Mouse (Mus musculus) forebrain, embryonic 14.5 days (tissue): ENCODE results near the gene Adcy9. TPM values are rescaled to one million over a fixed set of nuclear protein-coding genes. Genes with fewer than 3 reads are reported as not detected.
A peak's percentile ranks its signal among the peaks of the same experiment; 100 is the strongest.
"Not testable (repeated sequence)": the region's sequence is repeated elsewhere in the genome, so short reads cannot be mapped to it uniquely, and the experiment has no call there.

Experiments used
- ATAC-seq: fragments of 200-750 bp; cut with Nextera tagmentation; 2 replicates; pipeline ENCODE4 v1.8.0; 2017; ENCODE audit warnings: mild to moderate bottlenecking, moderate library complexity
- DNase-seq: peaks from one replicate; pipeline ENCODE4 v3.0.0-alpha.2; 2015; ENCODE audit warnings: low spot score
- H3K27ac ChIP-seq: fragments of 300-500 bp; sonication (generic); 2 replicates; pipeline ENCODE4 v1.5.1; 2014; ENCODE audit warnings: low read depth, mild to moderate bottlenecking, control low read depth, low read length, moderate library complexity
- H3K27me3 ChIP-seq: fragments of 300-500 bp; sonication (generic); replicated peaks from 2 replicates; pipeline ENCODE4 v1.6.1; 2014; ENCODE audit warnings: low read length, control low read depth, mixed read lengths; ENCODE audit not compliant: control insufficient read depth, insufficient read depth
- H3K36me3 ChIP-seq: fragments of 300-500 bp; sonication (generic); 2 replicates; pipeline ENCODE4 v1.6.1; 2014; ENCODE audit warnings: low read length, control low read depth; ENCODE audit not compliant: control insufficient read depth, insufficient read depth
- H3K4me1 ChIP-seq: fragments of 300-500 bp; sonication (generic); 2 replicates; pipeline ENCODE4 v1.6.1; 2014; ENCODE audit warnings: antibody characterized with exemption, low read length, control low read depth; ENCODE audit not compliant: control insufficient read depth, insufficient read depth
- H3K4me2 ChIP-seq: fragments of 300-500 bp; sonication (generic); 2 replicates; pipeline ENCODE4 v1.6.1; 2014; ENCODE audit warnings: mild to moderate bottlenecking, control low read depth, low read length
- H3K4me3 ChIP-seq: fragments of 300-500 bp; sonication (generic); 2 replicates; pipeline ENCODE4 v1.5.1; 2014; ENCODE audit warnings: low read depth, low read length, control low read depth
- H3K9ac ChIP-seq: fragments of 300-500 bp; sonication (generic); 2 replicates; pipeline ENCODE4 v1.6.1; 2014; ENCODE audit warnings: mild to moderate bottlenecking, low read length, control low read depth, moderate library complexity
- H3K9me3 ChIP-seq: fragments of 300-500 bp; sonication (generic); replicated peaks from 2 replicates; pipeline ENCODE4 v1.6.1; 2016; ENCODE audit warnings: low read length, control low read depth, mixed read lengths; ENCODE audit not compliant: control insufficient read depth
- WGBS: fragments of 180-500 bp; shearing (Covaris S2); extraction: QIAGEN DNeasy Blood & Tissue Kit; methylation state at CpG from one replicate; pipeline ENCODE4 v1.1.7; 2014; 5-methylcytosine and 5-hydroxymethylcytosine counted together
- polyA plus RNA-seq: library from polyadenylated mRNA; unstranded; fragments of >200 nt; fragmentation: Nextera tagmentation; extraction: Ambion mirVana; gene quantifications from 2 replicates; pipeline ENCODE4 v1.2.1, GENCODE M21; 2014

Gene Adcy9
- polyA plus RNA-seq, 1 experiment from 2014 or later: 1.8 TPM

DNA sequence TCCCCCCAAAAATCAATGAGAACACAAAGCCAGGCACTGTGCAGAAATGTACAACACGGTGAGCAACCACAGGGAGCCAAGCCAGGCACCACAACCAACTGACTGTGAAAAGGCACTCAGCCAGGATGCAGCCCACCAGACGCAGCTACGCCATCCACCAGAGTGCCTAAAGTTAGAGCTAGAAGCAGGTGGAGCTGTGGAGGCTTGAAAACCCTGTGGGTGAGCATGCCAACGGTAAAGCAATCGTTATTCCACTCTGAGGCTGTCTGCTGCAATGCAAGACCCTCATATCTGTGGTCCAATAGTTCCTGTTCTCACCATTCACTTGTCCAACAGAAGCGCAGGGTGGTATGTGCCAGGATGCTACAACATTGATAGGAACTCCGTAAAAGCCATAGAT, 77.7 kb downstream of the Adcy9 start:
- Histone ChIP-seq H3K36me3 (no peaks in the 10 kb centered on the region), H3K4me3 (no peak overlapping the region), H3K4me2 (no peak overlapping the region), H3K4me1 (no peaks in the 10 kb centered on the region), H3K27me3 (no peaks in the 10 kb centered on the region), H3K27ac (no peak overlapping the region), H3K9ac (no peak overlapping the region), H3K9me3 (no peaks in the 10 kb centered on the region)
- no peak for ATAC-seq
- 84% methylated on average over 7 of the region's 7 CpGs for WGBS
- no peak for DNase-seq

- no peaks in the 10 kb centered on the region for H3K36me3 ChIP-seq
- H3K9me3 ChIP-seq: no peaks in the 10 kb centered on the region
- no peak overlapping the region for H3K9ac ChIP-seq
- peak; percentile 15 for DNase-seq
- H3K4me2 ChIP-seq: no peak overlapping the region
- H3K27me3 ChIP-seq: no peaks in the 10 kb centered on the region
- no peak overlapping the region for H3K4me3 ChIP-seq
- ATAC-seq: no peak
- H3K27ac ChIP-seq: no peak overlapping the region
- no peaks in the 10 kb centered on the region for H3K4me1 ChIP-seq
- WGBS: 82% methylated on average over 14 of the region's 14 CpGs
Measured at GRCm38 (mm10) chr16:4341316-4342062, 78.8 kb downstream of the Adcy9 start.

DNA sequence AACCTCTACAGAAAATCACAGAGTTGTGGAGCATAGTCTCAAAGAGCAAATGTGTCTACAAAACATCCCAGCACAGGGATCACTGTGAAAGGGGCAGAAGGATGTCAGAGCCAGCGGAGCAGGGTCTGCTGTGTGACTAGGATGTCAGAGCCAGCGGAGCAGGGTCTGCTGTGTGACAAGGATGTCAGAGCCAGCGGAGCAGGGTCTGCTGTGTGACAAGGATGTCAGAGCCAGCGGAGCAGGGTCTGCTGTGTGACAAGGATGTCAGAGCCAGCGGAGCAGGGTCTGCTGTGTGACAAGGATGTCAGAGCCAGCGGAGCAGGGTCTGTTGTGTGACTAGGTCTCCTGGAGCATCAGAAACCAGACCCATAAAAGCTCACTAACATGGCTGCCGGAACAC, 81.1 kb downstream of the Adcy9 start:
- not testable (repeated sequence) for H3K36me3 ChIP-seq, H3K4me2 ChIP-seq, H3K9me3 ChIP-seq, DNase-seq, ATAC-seq, H3K4me1 ChIP-seq, H3K27ac ChIP-seq, H3K9ac ChIP-seq, H3K27me3 ChIP-seq, H3K4me3 ChIP-seq
- WGBS: 80% methylated on average over 6 of the region's 7 CpGs

- Histone ChIP-seq H3K36me3 (no peaks in the 10 kb centered on the region), H3K9me3 (no peaks in the 10 kb centered on the region), H3K27me3 (no peaks in the 10 kb centered on the region), H3K4me2 (no peak overlapping the region), H3K9ac (no peak overlapping the region), H3K27ac (no peak overlapping the region), H3K4me3 (no peak overlapping the region), H3K4me1 (no peaks in the 10 kb centered on the region)
- WGBS: 70% methylated on average over 4 of the region's 4 CpGs
- no peak for ATAC-seq
- DNase-seq: no peak
Measured at GRCm38 (mm10) chr16:4337269-4337668, 83.0 kb downstream of the Adcy9 start.

DNA sequence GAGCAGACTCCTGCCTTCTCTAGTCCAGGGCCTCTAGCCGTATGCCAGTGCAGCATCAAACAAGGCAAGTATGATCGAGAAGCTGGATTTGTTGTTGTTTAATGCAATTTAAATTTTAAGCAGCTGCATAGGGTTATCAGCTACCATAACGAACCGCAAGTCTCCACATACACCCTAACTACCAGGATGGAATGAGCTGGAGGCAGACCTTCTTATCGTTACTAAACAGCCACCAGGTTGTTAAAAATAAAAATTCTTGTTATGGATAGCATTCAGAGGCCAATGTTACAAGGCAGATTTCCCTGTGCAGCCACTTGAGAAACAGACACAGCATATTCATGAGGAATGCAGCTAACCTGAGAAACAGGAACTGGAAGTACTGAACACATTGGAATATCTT, 86.5 kb downstream of the Adcy9 start:
- no peaks in the 10 kb centered on the region for H3K4me1 ChIP-seq
- no peak overlapping the region for H3K4me2 ChIP-seq
- 78% methylated on average over 5 of the region's 5 CpGs for WGBS
- no peak for ATAC-seq
- no peaks in the 10 kb centered on the region for H3K27me3 ChIP-seq
- no peak overlapping the region for H3K4me3 ChIP-seq
- H3K36me3 ChIP-seq: no peaks in the 10 kb centered on the region
- no peak overlapping the region for H3K9ac ChIP-seq
- no peak overlapping the region for H3K27ac ChIP-seq
- H3K9me3 ChIP-seq: no peaks in the 10 kb centered on the region
- no peak for DNase-seq

DNA sequence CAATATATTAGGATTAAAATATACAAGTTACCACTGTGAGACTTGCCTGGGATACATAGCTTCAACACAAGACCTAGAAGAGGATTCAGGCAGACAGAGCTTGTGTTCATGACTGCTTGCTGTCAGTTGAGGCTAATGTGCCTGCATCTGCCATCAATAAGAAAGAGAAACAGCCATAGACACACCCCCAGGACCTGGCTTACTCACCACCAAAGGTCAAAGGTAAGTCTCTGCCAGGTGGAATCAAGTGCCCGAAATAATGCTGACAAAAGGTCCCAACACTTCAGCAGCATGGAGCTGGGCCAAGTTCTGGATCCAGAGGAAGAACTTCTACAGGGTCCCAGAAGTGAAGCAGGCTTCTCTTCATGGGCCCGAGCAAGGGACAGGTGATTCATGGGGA, 86.9 kb downstream of the Adcy9 start:
- no peaks in the 10 kb centered on the region for H3K27me3 ChIP-seq
- no peak overlapping the region for H3K4me2 ChIP-seq
- no peak overlapping the region for H3K9ac ChIP-seq
- WGBS: 94% methylated on average over 2 of the region's 2 CpGs
- H3K27ac ChIP-seq: no peak overlapping the region
- no peaks in the 10 kb centered on the region for H3K36me3 ChIP-seq
- DNase-seq: no peak
- H3K4me3 ChIP-seq: no peak overlapping the region
- no peak for ATAC-seq
- H3K4me1 ChIP-seq: no peaks in the 10 kb centered on the region
- no peaks in the 10 kb centered on the region for H3K9me3 ChIP-seq

GRCm38 (mm10) chr16:4327081-4327480, 93.2 kb downstream of the Adcy9 start:
- Histone ChIP-seq H3K27me3 (no peaks in the 10 kb centered on the region), H3K9me3 (no peaks in the 10 kb centered on the region), H3K27ac (no peak overlapping the region), H3K36me3 (no peaks in the 10 kb centered on the region), H3K9ac (no peak overlapping the region), H3K4me2 (no peak overlapping the region), H3K4me3 (no peak overlapping the region), H3K4me1 (peaks cover 4% of the 10 kb centered on the region; the same call in 1 of the 2 replicates)
- ATAC-seq: no peak; the same call in 1 of the 2 replicates
- DNase-seq: peak; percentile 65

- H3K4me1 ChIP-seq: peaks cover 4% of the 10 kb centered on the region; the same call in 1 of the 2 replicates
- no peak for DNase-seq
- 92% methylated on average over 2 of the region's 2 CpGs for WGBS
- H3K36me3 ChIP-seq: no peaks in the 10 kb centered on the region
- no peaks in the 10 kb centered on the region for H3K27me3 ChIP-seq
- H3K4me3 ChIP-seq: no peak overlapping the region
- H3K9me3 ChIP-seq: no peaks in the 10 kb centered on the region
- H3K27ac ChIP-seq: no peak overlapping the region
- no peak overlapping the region for H3K4me2 ChIP-seq
- no peak for ATAC-seq
- H3K9ac ChIP-seq: no peak overlapping the region
Measured at GRCm38 (mm10) chr16:4325801-4326200, 94.5 kb downstream of the Adcy9 start.

DNA sequence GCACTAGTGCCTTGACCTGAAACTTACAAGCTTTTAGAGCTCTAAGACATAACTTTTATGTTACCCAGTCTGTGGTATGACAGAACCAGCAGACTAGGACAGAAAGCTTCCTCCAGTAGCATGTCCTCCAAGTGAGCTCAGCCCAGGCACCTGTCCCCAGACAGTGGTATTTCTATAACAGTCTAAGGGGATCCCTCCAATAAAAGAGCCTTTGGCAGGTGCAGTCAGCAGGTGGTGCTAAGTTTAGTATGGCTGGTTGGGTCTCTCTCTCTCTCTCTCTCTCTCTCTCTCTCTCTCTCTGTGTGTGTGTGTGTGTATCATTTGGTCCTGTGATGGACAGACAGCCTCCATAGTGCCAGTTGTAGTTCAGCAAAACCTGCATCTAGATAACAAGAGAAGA, 95.3 kb downstream of the Adcy9 start:
- Histone ChIP-seq H3K36me3 (no peaks in the 10 kb centered on the region), H3K4me3 (no peak overlapping the region), H3K9me3 (no peaks in the 10 kb centered on the region), H3K27ac (no peak overlapping the region), H3K9ac (no peak overlapping the region), H3K4me2 (no peak overlapping the region), H3K4me1 (peaks cover 4% of the 10 kb centered on the region; the same call in 1 of the 2 replicates), H3K27me3 (no peaks in the 10 kb centered on the region)
- DNase-seq (no peak), ATAC-seq (no peak)
